Mouse (Mus musculus) embryonic facial prominence, embryonic 11.5 days (tissue): ENCODE data around the gene Zfp597. TPM values are rescaled to one million over a fixed set of nuclear protein-coding genes. Genes with fewer than 3 reads are reported as not detected.
A peak's percentile ranks its signal among the peaks of the same experiment; 100 is the strongest.

Source experiments
- ATAC-seq: fragments of 200-750 bp; cut with Nextera tagmentation; replicated peaks from 2 replicates; pipeline ENCODE4 v1.8.0; 2017; ENCODE audit warnings: low read depth; ENCODE audit not compliant: insufficient number of reproducible peaks, low FRiP score, low TSS enrichment
- DNase-seq: peaks from one replicate; pipeline ENCODE4 v3.0.0-alpha.2; 2015; ENCODE audit warnings: low spot score
- H3K27ac ChIP-seq: fragments of 300-500 bp; sonication (generic); replicated peaks from 2 replicates; pipeline ENCODE4 v1.5.1; 2014; ENCODE audit warnings: mild to moderate bottlenecking, low read depth, low read length, control low read depth
- H3K27me3 ChIP-seq: fragments of 300-500 bp; sonication (generic); 2 replicates; pipeline ENCODE4 v1.6.1; 2014; ENCODE audit warnings: mild to moderate bottlenecking, low read length, moderate library complexity, mixed read lengths; ENCODE audit not compliant: control insufficient read depth, insufficient read depth
- H3K36me3 ChIP-seq: fragments of 300-500 bp; sonication (generic); replicated peaks from 2 replicates; pipeline ENCODE4 v1.6.1; 2014; ENCODE audit warnings: low read depth, mild to moderate bottlenecking, low read length, moderate library complexity, mixed read lengths; ENCODE audit not compliant: control insufficient read depth, insufficient read depth
- H3K4me1 ChIP-seq: fragments of 300-500 bp; sonication (generic); 2 replicates; pipeline ENCODE4 v1.6.1; 2014; ENCODE audit warnings: low read length, mixed read lengths; ENCODE audit not compliant: control insufficient read depth, insufficient read depth
- H3K4me2 ChIP-seq: fragments of 300-500 bp; sonication (generic); 2 replicates; pipeline ENCODE4 v1.6.1; 2014; ENCODE audit warnings: low read depth, mild to moderate bottlenecking, control low read depth, low read length, moderate library complexity
- H3K4me3 ChIP-seq: fragments of 300-500 bp; sonication (generic); 2 replicates; pipeline ENCODE4 v1.5.1; 2014; ENCODE audit warnings: low read depth, low read length, control low read depth
- H3K9ac ChIP-seq: fragments of 300-500 bp; sonication (generic); replicated peaks from 2 replicates; pipeline ENCODE4 v1.6.1; 2014; ENCODE audit warnings: mild to moderate bottlenecking, control low read depth, low read length
- H3K9me3 ChIP-seq: fragments of 300-500 bp; sonication (generic); replicated peaks from 2 replicates; pipeline ENCODE4 v1.6.1; 2016; ENCODE audit warnings: mild to moderate bottlenecking, low read length, inconsistent platforms, mixed read lengths; ENCODE audit not compliant: control insufficient read depth
- WGBS: fragments of 180-500 bp; shearing (Covaris S2); extraction: QIAGEN DNeasy Blood & Tissue Kit; methylation state at CpG from one replicate; pipeline ENCODE4 v1.1.7; 2014; 5-methylcytosine and 5-hydroxymethylcytosine counted together
- polyA plus RNA-seq: library from polyadenylated mRNA; unstranded; fragments of >200 nt; fragmentation: Nextera tagmentation; extraction: Ambion mirVana; gene quantifications from 2 replicates; pipeline ENCODE4 v1.2.1, GENCODE M21; 2014

Gene Zfp597
- polyA plus RNA-seq, 1 experiment from 2014 or later: 6.8 TPM

GRCm38 (mm10) chr16:3909118-3909517, 24.8 kb upstream of the Zfp597 start:
- WGBS: 12% methylated on average over 20 of the region's 20 CpGs
- peak overlapping the region; percentile 75 for H3K4me2 ChIP-seq
- no peaks in the 10 kb centered on the region for H3K27me3 ChIP-seq
- H3K9ac ChIP-seq: peak overlapping the region; percentile 68
- H3K27ac ChIP-seq: no peak overlapping the region
- ATAC-seq (no peak; the same call in 1 of the 2 replicates), DNase-seq (no peak)
- no peaks in the 10 kb centered on the region; the same call in 1 of the 2 replicates for H3K36me3 ChIP-seq
- peak overlapping the region; percentile 56 for H3K4me3 ChIP-seq
- no peaks in the 10 kb centered on the region for H3K9me3 ChIP-seq
- H3K4me1 ChIP-seq: no peaks in the 10 kb centered on the region; the same call in 1 of the 2 replicates

DNA sequence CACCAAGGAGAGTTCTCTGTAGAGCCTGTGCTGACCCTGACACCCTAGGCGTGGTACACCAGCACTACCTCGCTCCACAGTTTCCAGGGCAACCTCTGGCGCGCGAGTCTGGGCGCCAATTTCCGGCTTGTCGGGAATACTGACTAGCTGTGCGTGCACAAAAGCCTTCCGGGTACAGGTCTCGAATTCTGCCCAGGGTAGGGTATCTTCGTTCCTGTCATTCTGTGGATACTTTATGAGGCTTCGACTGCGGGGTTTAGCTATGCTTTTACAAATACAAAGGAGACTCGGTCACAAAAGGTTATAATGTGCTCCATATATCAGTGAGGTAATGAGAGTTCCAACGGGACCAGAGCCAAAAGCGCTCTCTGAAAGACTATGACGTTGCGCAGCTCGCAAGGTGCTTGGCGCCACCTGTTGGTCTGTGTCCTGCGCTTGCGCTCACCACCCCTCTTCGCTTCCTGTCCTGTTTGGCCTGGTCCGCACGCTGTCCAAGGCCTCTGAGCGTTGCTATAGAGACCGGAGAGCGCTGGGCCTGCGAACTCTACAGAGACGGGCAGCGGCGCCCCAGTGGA, 24.3 kb upstream of the Zfp597 start, which contains the start of the genes 1700037C18Rik and Cluap1:
Gene 1700037C18Rik, minus strand, starts transcription at position 153 of the 575 bp plus-strand sequence.
Gene Cluap1, plus strand, starts transcription at position 265 of the 575 bp plus-strand sequence.
- no peaks in the 10 kb centered on the region for H3K9me3 ChIP-seq
- peak within 1 kb of the TSS; percentile 56 for H3K4me3 ChIP-seq
- no peaks in the 10 kb centered on the region; the same call in 1 of the 2 replicates for H3K4me1 ChIP-seq
- H3K9ac ChIP-seq: peak within 1 kb of the TSS; percentile 68
- H3K27ac ChIP-seq: no peak within 1 kb of the TSS
- DNase-seq: peak; percentile 94
- WGBS: 0% methylated on average over 33 of the region's 33 CpGs
- peak within 1 kb of the TSS; percentile 75 for H3K4me2 ChIP-seq
- no peaks in the 10 kb centered on the region; the same call in 1 of the 2 replicates for H3K36me3 ChIP-seq
- H3K27me3 ChIP-seq: no peaks in the 10 kb centered on the region
- ATAC-seq: peak; percentile 98

GRCm38 (mm10) chr16:3907471-3907870, 23.1 kb upstream of the Zfp597 start:
- Histone ChIP-seq H3K9ac (no peak overlapping the region), H3K36me3 (no peaks in the 10 kb centered on the region; the same call in 1 of the 2 replicates), H3K4me3 (no peak overlapping the region), H3K4me1 (no peaks in the 10 kb centered on the region; the same call in 1 of the 2 replicates), H3K27ac (no peak overlapping the region), H3K27me3 (no peaks in the 10 kb centered on the region), H3K4me2 (no peak overlapping the region), H3K9me3 (no peaks in the 10 kb centered on the region)
- no peak for DNase-seq
- 80% methylated on average over 2 of the region's 2 CpGs for WGBS
- no peak for ATAC-seq

GRCm38 (mm10) chr16:3896553-3896952, 12.2 kb upstream of the Zfp597 start:
- no peaks in the 10 kb centered on the region for H3K27me3 ChIP-seq
- no peak for DNase-seq
- no peak overlapping the region for H3K27ac ChIP-seq
- peaks cover 6% of the 10 kb centered on the region for H3K36me3 ChIP-seq
- H3K9ac ChIP-seq: no peak overlapping the region
- H3K4me2 ChIP-seq: no peak overlapping the region
- no peaks in the 10 kb centered on the region for H3K4me1 ChIP-seq
- H3K4me3 ChIP-seq: no peak overlapping the region
- ATAC-seq: no peak
- WGBS: 87% methylated on average over 1 of the region's 1 CpGs
- H3K9me3 ChIP-seq: no peaks in the 10 kb centered on the region

DNA sequence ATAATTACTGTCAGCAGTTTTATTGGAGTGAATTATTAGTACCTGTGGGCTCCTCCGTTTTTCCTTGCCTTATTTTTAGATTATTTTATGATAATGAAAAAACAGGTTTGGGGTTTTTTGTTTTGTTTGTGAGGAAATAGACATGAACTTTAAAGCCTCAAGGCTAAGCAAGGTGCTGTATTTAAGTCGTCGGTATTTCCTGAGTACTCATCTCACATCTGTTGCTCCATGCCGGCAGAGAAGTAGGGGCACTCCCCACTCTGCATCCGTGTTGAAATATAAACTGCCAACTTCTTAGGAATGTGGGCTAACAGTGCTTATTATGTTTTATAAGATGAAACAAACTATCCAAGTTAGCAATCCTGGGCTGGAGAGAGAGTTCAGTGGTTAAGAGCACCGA, 11.7 kb upstream of the Zfp597 start:
- H3K9me3 ChIP-seq: no peaks in the 10 kb centered on the region
- H3K4me1 ChIP-seq: no peaks in the 10 kb centered on the region
- peaks cover 6% of the 10 kb centered on the region for H3K36me3 ChIP-seq
- no peak overlapping the region for H3K4me3 ChIP-seq
- DNase-seq (no peak), ATAC-seq (no peak)
- H3K27ac ChIP-seq: no peak overlapping the region
- 87% methylated on average over 6 of the region's 6 CpGs for WGBS
- H3K9ac ChIP-seq: no peak overlapping the region
- H3K27me3 ChIP-seq: no peaks in the 10 kb centered on the region
- H3K4me2 ChIP-seq: no peak overlapping the region

DNA sequence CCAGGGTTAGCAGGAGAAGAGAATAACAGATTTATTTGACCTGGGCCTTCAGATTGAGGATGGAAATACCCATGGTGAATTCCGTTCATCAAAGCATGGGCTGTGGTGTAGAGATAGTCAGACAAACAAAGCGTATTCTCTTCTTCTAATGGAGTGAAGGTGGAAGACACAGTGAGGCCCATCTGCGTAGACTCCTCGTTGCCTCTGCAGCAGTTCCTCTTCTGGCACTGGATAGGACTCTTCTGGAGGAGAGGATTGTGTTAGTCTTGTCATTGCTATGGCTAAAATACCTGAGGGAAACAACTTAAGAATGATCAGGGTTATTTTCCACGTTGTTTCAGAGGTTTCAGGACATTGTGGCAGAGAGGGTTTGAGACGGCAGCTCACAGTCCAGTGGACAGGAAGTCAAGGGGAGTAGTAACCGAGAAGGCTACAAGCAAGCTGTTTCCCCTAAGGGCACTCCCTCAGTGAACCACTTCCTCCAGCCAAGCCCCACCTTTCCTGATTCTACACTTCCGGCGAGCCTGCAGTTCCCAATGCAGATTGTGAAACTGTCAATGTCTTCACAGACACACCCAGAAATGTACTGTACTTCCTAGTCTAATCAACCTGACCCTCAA, 10.9 kb upstream of the Zfp597 start:
- WGBS: 52% methylated on average over 9 of the region's 9 CpGs
- ATAC-seq: no peak
- H3K4me1 ChIP-seq: no peaks in the 10 kb centered on the region
- no peak overlapping the region for H3K4me2 ChIP-seq
- no peak for DNase-seq
- H3K27me3 ChIP-seq: no peaks in the 10 kb centered on the region
- no peaks in the 10 kb centered on the region for H3K9me3 ChIP-seq
- H3K4me3 ChIP-seq: no peak overlapping the region
- no peak overlapping the region for H3K27ac ChIP-seq
- no peak overlapping the region for H3K9ac ChIP-seq
- peaks cover 4% of the 10 kb centered on the region for H3K36me3 ChIP-seq

DNA sequence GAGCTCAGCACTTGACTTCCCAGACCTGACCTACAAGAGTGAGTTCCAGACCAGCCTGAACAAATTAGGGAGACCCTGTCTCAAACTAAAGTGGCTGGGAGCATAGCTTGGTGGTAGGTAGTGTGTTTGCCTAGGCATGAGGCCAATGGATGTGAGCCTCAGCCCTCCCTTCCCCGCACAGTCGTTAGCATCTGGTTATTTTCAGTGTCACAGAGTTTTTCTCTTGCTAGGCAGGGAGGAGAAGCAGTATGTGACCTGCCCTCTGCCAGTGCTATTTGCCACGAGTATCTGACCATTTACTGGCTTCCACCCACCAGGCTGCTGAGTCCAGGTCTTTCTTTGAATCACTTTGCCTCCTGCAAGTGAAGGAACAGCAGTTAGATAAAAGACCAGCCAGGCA, 9.4 kb upstream of the Zfp597 start:
- Histone ChIP-seq H3K9me3 (no peaks in the 10 kb centered on the region), H3K27me3 (no peaks in the 10 kb centered on the region), H3K4me1 (no peaks in the 10 kb centered on the region), H3K9ac (no peak overlapping the region), H3K4me2 (no peak overlapping the region), H3K4me3 (no peak overlapping the region), H3K27ac (no peak overlapping the region), H3K36me3 (no peaks in the 10 kb centered on the region)
- 80% methylated on average over 3 of the region's 3 CpGs for WGBS
- DNase-seq: no peak
- no peak for ATAC-seq

DNA sequence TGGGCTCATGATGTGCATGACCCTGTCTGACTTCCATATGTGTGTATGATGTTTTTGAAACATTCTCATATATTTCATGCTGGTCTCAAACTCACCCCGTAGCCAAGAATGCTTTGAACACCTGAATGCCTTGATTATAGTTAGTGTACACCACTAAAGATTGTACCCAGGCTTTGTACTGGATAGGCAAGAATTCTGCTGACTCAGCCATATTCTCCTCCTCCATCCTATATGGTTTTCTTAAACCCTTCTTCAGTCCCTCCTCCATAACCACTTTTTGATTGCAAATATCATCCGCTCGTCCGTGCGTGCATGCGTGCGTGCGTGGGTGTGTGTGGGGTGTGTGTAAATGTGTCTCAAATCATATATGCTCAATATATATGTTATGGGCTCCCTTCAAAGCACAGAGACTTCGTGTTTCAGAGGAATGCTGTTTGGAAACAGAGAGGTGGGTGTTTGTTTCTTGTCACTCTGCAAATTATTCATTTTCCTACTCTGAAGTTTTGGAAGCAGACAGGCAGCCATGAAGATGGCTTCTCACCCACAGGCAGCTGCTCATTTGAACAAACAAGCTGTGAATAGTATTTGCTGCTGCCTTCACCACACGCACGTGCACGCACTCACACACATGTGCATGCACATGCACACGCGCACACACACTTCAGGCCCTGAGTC, 7.4 kb upstream of the Zfp597 start:
- no peak for DNase-seq
- Histone ChIP-seq H3K9ac (no peak overlapping the region), H3K27ac (no peak overlapping the region), H3K4me1 (no peaks in the 10 kb centered on the region), H3K36me3 (no peaks in the 10 kb centered on the region), H3K27me3 (no peaks in the 10 kb centered on the region), H3K4me2 (no peak overlapping the region), H3K9me3 (no peaks in the 10 kb centered on the region), H3K4me3 (no peak overlapping the region)
- 93% methylated on average over 14 of the region's 14 CpGs for WGBS
- no peak for ATAC-seq
